Mouse (Mus musculus): Measurements from ENCODE around the gene Gal3st2. TPM values are rescaled to one million over a fixed set of nuclear protein-coding genes. Genes with fewer than 3 reads are reported as not detected.
A peak's percentile ranks its signal among the peaks of the same experiment; 100 is the strongest.
"Not testable (repeated sequence)": the region's sequence is repeated elsewhere in the genome, so short reads cannot be mapped to it uniquely, and the experiment has no call there.

Gene Gal3st2
- polyA plus RNA-seq (2014; fragmentation: Nextera tagmentation; extraction: Ambion mirVana) = not detected in 2 replicates

DNA sequence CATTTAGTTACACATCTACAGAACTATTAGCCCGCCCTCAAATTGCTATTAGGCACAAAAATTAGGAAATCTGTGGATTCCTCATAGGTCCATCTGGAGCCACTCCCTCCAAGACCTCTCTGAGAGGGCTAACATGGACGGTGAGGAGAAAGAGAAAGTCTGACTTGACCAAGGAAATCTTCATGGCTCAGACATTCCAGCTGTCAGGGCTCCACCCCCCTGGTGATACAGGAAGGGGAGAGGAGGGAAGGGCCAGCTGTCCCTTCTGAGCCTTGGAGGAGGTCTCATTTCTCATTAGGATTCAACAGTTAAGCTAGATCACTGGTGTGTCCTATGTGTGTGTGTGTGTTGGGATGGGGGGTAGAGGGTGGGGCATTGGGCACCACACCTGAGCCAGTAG, at the start of gene Gal3st2:
TSS of gene Gal3st2 (plus strand) at position 259 of the 400 bp plus-strand sequence.
- not testable (repeated sequence) for ATAC-seq; H3K36me3 ChIP-seq (ENCODE audit: control insufficient read depth, insufficient read depth, low read length); H3K4me1 ChIP-seq (ENCODE audit: control insufficient read depth, insufficient read depth, low read length); DNase-seq (ENCODE audit: low spot score); H3K9ac ChIP-seq (ENCODE audit: low read length); H3K4me3 ChIP-seq (ENCODE audit: low read depth, low read length); H3K9me3 ChIP-seq (replicated peaks; ENCODE audit: control insufficient read depth, low read length); H3K4me2 ChIP-seq (ENCODE audit: low read length); H3K27ac ChIP-seq (ENCODE audit: low read depth, low read length); H3K27me3 ChIP-seq (replicated peaks; ENCODE audit: control insufficient read depth, insufficient read depth, low read length)
- 66% methylated on average over 2 of the region's 2 CpGs for whole genome bisulfite sequencing

DNA sequence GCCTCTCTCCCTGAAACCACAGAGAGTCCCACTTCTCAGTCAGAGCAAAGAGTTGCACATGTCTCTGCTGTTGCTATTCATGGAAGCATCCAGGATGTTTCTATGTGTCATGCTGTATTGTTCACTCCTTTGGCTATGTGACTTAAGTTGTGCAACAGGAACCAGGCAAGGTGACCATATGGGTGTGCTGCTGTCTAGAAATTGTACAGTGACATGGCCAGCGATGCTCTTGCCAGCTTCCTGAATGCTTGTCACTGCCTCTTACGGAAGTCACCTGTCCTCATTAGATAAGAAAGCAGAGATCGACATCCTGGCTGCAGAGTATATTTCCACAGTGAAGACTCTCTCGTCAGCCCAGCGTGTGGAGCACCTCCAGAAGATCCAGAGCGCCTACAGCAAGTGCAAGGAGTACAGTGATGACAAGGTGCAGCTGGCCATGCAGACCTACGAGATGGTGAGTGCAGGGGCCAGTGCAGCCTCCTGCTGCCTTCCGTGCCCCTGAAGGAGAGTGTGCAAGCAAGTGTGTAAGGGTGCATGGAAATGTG, 49.5 kb upstream of the Gal3st2 start:
- Histone ChIP-seq H3K4me1 (ENCODE audit: control insufficient read depth, insufficient read depth, low read length) (no peaks in the 10 kb centered on the region), H3K4me3 (ENCODE audit: low read depth, low read length) (no peak overlapping the region), H3K9ac (ENCODE audit: low read length) (no peak overlapping the region), H3K9me3 (replicated peaks; ENCODE audit: control insufficient read depth, low read length) (no peaks in the 10 kb centered on the region), H3K27me3 (replicated peaks; ENCODE audit: control insufficient read depth, insufficient read depth, low read length) (no peaks in the 10 kb centered on the region), H3K27ac (ENCODE audit: low read depth, low read length) (no peak overlapping the region), H3K4me2 (ENCODE audit: low read length) (no peak overlapping the region), H3K36me3 (ENCODE audit: control insufficient read depth, insufficient read depth, low read length) (peaks cover 86% of the 10 kb centered on the region)
- WGBS = 94% methylated on average over 8 of the region's 8 CpGs
- ATAC-seq (no peak), DNase-seq (ENCODE audit: low spot score) (no peak)

DNA sequence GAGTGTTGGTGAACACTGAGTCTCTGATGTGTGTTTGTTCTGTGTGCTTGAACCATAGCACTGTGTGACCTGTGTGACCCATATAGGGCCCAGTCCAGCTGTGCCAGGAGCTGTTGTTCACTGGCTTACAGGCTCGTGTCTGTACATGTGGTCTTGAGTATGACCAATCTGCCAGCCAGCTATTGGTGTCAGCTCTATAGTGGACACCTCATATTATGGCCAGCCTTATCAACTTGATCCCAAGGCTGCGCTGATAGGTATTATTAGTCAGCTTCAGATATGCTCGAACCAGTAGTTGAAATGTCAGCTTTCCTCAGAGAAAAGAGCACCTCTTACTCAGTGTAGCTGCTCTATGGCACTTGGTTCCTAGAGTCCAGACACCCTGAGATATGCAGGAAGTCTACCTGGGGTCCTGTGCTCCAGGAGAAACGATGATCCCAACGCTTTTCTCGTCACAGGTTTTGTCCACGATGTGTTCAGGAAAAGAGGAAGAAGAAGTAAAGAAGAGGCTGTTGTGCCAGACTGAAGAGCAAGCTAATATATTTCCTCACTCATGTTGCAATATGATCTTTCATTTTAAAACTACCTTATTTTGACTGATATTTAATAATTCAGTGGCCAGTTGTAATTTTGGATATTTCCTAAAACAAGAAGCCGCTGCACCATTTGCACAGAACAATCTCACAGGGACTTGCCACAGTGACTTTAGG, 43.1 kb upstream of the Gal3st2 start:
- no peaks in the 10 kb centered on the region for H3K27me3 ChIP-seq (replicated peaks; ENCODE audit: control insufficient read depth, insufficient read depth, low read length)
- H3K36me3 ChIP-seq (ENCODE audit: control insufficient read depth, insufficient read depth, low read length) = peaks cover 84% of the 10 kb centered on the region
- 95% methylated on average over 8 of the region's 8 CpGs for WGBS
- H3K27ac ChIP-seq (ENCODE audit: low read depth, low read length) = no peak overlapping the region
- H3K4me1 ChIP-seq (ENCODE audit: control insufficient read depth, insufficient read depth, low read length) = no peaks in the 10 kb centered on the region
- no peak overlapping the region for H3K4me3 ChIP-seq (ENCODE audit: low read depth, low read length)
- DNase-seq (ENCODE audit: low spot score) (no peak), ATAC-seq (no peak)
- H3K4me2 ChIP-seq (ENCODE audit: low read length) = no peak overlapping the region
- H3K9ac ChIP-seq (ENCODE audit: low read length) = no peak overlapping the region
- no peaks in the 10 kb centered on the region for H3K9me3 ChIP-seq (replicated peaks; ENCODE audit: control insufficient read depth, low read length)

DNA sequence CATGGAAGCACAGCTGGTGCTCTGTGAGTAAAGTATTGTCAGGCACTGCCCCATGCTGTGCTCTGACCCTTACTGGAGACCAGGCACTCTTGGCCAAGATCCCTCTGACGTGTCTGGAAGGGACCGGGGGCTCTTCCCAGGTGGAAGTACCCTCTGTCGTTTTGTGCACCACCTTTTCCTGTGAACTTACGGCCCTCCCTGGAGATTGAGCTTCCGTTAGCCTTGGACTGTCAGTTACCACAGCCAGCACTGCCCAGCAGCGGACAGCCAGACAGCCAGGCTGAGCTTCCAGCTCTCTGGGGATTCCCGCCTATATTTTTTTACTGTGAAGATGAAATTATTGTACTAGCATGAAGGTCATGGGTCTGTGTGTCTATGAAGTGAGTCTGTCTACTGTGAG, 42.4 kb upstream of the Gal3st2 start:
- H3K4me2 ChIP-seq (ENCODE audit: low read length) = no peak overlapping the region
- ATAC-seq (no peak), DNase-seq (ENCODE audit: low spot score) (no peak)
- WGBS = 90% methylated on average over 7 of the region's 7 CpGs
- H3K27me3 ChIP-seq (replicated peaks; ENCODE audit: control insufficient read depth, insufficient read depth, low read length) = no peaks in the 10 kb centered on the region
- peaks cover 76% of the 10 kb centered on the region for H3K36me3 ChIP-seq (ENCODE audit: control insufficient read depth, insufficient read depth, low read length)
- H3K27ac ChIP-seq (ENCODE audit: low read depth, low read length) = no peak overlapping the region
- H3K9me3 ChIP-seq (replicated peaks; ENCODE audit: control insufficient read depth, low read length) = no peaks in the 10 kb centered on the region
- no peaks in the 10 kb centered on the region for H3K4me1 ChIP-seq (ENCODE audit: control insufficient read depth, insufficient read depth, low read length)
- H3K4me3 ChIP-seq (ENCODE audit: low read depth, low read length) = no peak overlapping the region
- H3K9ac ChIP-seq (ENCODE audit: low read length) = no peak overlapping the region

DNA sequence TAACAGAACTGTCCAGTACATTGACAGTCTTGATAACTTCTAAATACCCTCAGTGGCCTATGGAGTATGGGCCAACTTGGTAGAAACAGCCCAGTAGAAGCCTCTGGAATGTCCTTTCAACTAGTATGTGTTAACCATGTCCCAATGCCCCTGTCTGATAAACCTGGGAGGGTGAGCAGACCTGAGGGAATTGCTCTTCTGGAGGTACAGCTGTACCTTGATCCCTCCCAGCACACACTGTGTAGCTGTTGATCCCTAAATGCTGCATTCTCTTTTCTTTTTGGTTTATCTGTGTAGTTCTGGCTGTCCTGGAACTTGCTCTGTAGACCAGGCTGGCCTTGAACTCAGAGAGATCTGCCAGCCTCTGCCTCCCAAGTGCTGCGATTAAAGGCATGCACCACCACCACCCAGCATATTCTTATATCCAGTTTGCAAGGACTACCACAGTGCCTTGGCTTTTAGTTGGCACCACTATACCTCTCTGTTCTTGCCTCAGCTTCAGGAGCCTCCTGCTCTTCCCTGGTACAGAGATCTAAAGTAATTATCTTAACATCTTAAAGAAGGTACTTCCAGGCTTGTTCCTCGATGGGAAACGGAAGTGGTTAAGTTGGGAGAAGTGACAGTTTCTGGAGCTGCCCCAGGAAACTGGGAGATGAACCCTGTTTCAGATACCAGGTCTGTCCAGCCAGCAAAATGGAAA, 37.2 kb upstream of the Gal3st2 start:
- Histone ChIP-seq H3K27me3 (replicated peaks; ENCODE audit: control insufficient read depth, insufficient read depth, low read length) (no peaks in the 10 kb centered on the region), H3K9me3 (replicated peaks; ENCODE audit: control insufficient read depth, low read length) (no peaks in the 10 kb centered on the region), H3K4me1 (ENCODE audit: control insufficient read depth, insufficient read depth, low read length) (peaks cover 6% of the 10 kb centered on the region), H3K4me3 (ENCODE audit: low read depth, low read length) (no peak overlapping the region), H3K27ac (ENCODE audit: low read depth, low read length) (no peak overlapping the region), H3K36me3 (ENCODE audit: control insufficient read depth, insufficient read depth, low read length) (peaks cover 24% of the 10 kb centered on the region), H3K4me2 (ENCODE audit: low read length) (peak overlapping the region; percentile 91), H3K9ac (ENCODE audit: low read length) (no peak overlapping the region)
- ATAC-seq (no peak), DNase-seq (ENCODE audit: low spot score) (no peak)
- WGBS = 78% methylated on average over 3 of the region's 3 CpGs

DNA sequence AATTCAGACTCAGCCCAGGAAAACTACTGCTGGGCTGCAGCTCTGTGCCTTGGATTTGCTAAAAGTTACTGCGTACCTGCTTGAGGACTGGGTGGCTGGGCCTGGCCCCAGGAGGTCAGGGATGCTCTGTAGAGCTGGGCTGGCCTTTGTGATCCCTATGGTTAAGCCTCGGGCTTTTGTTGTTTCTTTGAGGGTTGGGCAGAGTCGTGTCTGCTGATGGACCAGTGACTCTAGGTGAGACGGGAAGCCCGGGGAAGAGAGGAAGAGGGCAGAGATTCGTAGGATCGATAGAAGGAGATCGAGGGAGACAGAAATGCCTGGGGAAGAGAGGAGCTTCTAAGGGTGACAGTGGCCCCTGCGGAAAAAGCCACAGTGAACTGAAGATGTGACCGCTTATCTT, 36.5 kb upstream of the Gal3st2 start, which contains the start of gene D2hgdh:
TSS of gene D2hgdh (plus strand) at position 301 of the 400 bp plus-strand sequence.
- peak within 1 kb of the TSS; percentile 91 for H3K4me2 ChIP-seq (ENCODE audit: low read length)
- DNase-seq (ENCODE audit: low spot score) (no peak), ATAC-seq (peak; percentile 8)
- peaks cover 6% of the 10 kb centered on the region for H3K4me1 ChIP-seq (ENCODE audit: control insufficient read depth, insufficient read depth, low read length)
- peak within 1 kb of the TSS; percentile 64 for H3K9ac ChIP-seq (ENCODE audit: low read length)
- no peaks in the 10 kb centered on the region for H3K27me3 ChIP-seq (replicated peaks; ENCODE audit: control insufficient read depth, insufficient read depth, low read length)
- H3K4me3 ChIP-seq (ENCODE audit: low read depth, low read length) = peak within 1 kb of the TSS; percentile 42
- H3K9me3 ChIP-seq (replicated peaks; ENCODE audit: control insufficient read depth, low read length) = no peaks in the 10 kb centered on the region
- peak within 1 kb of the TSS; percentile 92 for H3K27ac ChIP-seq (ENCODE audit: low read depth, low read length)
- peaks cover 17% of the 10 kb centered on the region for H3K36me3 ChIP-seq (ENCODE audit: control insufficient read depth, insufficient read depth, low read length)
- WGBS = 5% methylated on average over 10 of the region's 10 CpGs

DNA sequence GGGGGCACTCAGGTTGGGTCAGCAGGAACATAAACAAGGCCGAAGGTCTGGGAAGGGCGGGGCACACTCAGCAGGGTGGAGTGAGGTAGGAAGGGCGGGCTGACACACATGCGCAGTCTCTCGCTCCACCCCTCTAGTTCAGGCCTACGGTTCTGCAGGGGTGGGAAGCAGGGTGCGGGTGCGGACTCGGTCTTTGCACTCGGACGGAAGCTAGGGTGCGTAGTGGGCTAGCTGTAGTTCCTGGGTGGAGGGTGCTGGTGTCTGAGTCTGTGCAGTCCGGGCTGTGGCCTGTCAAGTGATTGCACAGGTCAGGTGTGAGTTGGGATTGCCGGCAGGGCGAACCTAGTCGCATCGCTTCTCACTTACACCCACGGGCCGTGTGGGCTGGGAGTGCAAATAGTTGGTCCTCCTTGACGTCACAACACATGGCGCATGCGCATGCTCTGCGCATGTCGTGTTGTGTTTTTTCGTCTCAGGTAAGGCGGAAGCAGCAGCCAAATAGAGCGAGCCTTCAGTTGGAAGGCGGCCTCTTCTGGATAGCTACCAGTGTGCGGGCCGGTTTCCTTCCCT, 35.9 kb upstream of the Gal3st2 start:
- peak overlapping the region; percentile 64 for H3K9ac ChIP-seq (ENCODE audit: low read length)

DNA sequence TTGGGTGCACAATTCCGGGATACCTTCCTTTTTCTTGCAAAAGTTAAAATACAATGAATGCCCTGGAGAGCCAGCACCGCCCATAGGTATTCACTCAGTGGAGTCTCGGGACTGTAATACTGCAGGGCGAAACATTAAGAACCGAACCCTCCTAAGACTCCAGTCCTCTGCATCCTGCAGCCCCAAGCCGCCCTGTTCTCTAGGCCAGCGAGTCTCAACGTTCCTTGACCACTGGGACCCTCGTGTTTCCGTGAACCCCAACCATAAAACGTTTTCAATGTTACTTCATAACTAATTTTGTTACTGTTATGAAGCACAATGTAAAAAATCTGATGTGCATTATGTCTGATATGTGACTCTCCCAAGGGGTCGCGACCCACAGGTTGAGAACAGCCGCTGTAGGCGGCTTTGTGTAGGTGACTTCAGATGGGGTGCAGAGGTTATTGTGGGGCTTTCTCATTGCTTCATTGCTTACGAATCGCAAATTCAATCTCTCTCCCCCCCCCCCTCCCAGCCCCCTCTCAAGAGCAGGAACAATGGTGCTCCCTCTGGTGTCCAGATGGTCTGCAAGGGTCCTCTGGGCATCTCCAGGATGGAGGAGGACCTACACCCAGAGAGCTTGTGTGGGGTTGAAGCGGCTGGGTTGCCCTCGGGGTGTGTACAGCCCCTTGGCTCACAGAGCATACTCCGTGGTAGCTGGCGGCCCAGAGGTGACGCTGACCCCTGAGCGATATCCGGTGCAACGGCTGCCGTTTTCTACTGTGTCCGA, 35.2 kb upstream of the Gal3st2 start:
- WGBS = 45% methylated on average over 27 of the region's 27 CpGs

More for the DNA sequence above, 35.9 kb upstream of the Gal3st2 start:
- Histone ChIP-seq H3K27me3 (replicated peaks; ENCODE audit: control insufficient read depth, insufficient read depth, low read length) (no peaks in the 10 kb centered on the region), H3K27ac (ENCODE audit: low read depth, low read length) (peak overlapping the region; percentile 92), H3K4me2 (ENCODE audit: low read length) (peak overlapping the region; percentile 91), H3K4me1 (ENCODE audit: control insufficient read depth, insufficient read depth, low read length) (peaks cover 6% of the 10 kb centered on the region), H3K36me3 (ENCODE audit: control insufficient read depth, insufficient read depth, low read length) (peaks cover 12% of the 10 kb centered on the region; the same call in 1 of the 2 replicates), H3K4me3 (ENCODE audit: low read depth, low read length) (peak overlapping the region; percentile 42), H3K9me3 (replicated peaks; ENCODE audit: control insufficient read depth, low read length) (no peaks in the 10 kb centered on the region)
- DNase-seq (ENCODE audit: low spot score) = peak; percentile 98
- peak; percentile 97 for ATAC-seq
- under 1% methylated on average over 30 of the region's 30 CpGs for whole genome bisulfite sequencing

More for the DNA sequence above, 35.2 kb upstream of the Gal3st2 start:
- Histone ChIP-seq H3K9me3 (replicated peaks; ENCODE audit: control insufficient read depth, low read length) (no peaks in the 10 kb centered on the region), H3K36me3 (ENCODE audit: control insufficient read depth, insufficient read depth, low read length) (peaks cover 6% of the 10 kb centered on the region; the same call in 1 of the 2 replicates), H3K4me3 (ENCODE audit: low read depth, low read length) (peak overlapping the region; percentile 42), H3K27me3 (replicated peaks; ENCODE audit: control insufficient read depth, insufficient read depth, low read length) (no peaks in the 10 kb centered on the region), H3K4me2 (ENCODE audit: low read length) (peak overlapping the region; percentile 91), H3K4me1 (ENCODE audit: control insufficient read depth, insufficient read depth, low read length) (peaks cover 6% of the 10 kb centered on the region), H3K9ac (ENCODE audit: low read length) (peak overlapping the region; percentile 64), H3K27ac (ENCODE audit: low read depth, low read length) (peak overlapping the region; percentile 92)
- DNase-seq (ENCODE audit: low spot score) (peak; percentile 19), ATAC-seq (peak; percentile 38)
